Mouse (Mus musculus) A20 (cell line): ENCODE data around the gene Stil.

Experiments used
- DNase-seq: peaks from one replicate; pipeline ENCODE4 v3.0.0-alpha.2; 2011; ENCODE audit warnings: low read depth, low spot score

Stil gene

GRCm38 (mm10) chr4:115048190-115048589 lies 48.2 kb downstream of the Stil start:
- no peak for DNase-seq

- no peak for DNase-seq
Observed at GRCm38 (mm10) chr4:115051245-115051644, 51.3 kb downstream of the Stil start.

GRCm38 (mm10) chr4:115052343-115053005 lies 52.5 kb downstream of the Stil start:
- no peak for DNase-seq

- DNase-seq = no peak
Observed at GRCm38 (mm10) chr4:115055044-115055443, 55.1 kb downstream of the Stil start.

GRCm38 (mm10) chr4:115055691-115056090 lies 55.7 kb downstream of the Stil start:
- no peak for DNase-seq

- DNase-seq = no peak
Observed at GRCm38 (mm10) chr4:115056371-115056920, 56.5 kb downstream of the Stil start, which contains the start of gene Tal1. Gene Tal1, plus strand, starts transcription at chr4:115056426.

GRCm38 (mm10) chr4:115056921-115057673 lies 57.1 kb downstream of the Stil start:
- DNase-seq = no peak

GRCm38 (mm10) chr4:115057674-115058316 lies 57.8 kb downstream of the Stil start:
- no peak for DNase-seq

GRCm38 (mm10) chr4:115058317-115058761 lies 58.4 kb downstream of the Stil start:
- no peak for DNase-seq

- no peak for DNase-seq
Observed at GRCm38 (mm10) chr4:115058871-115059590, 59.1 kb downstream of the Stil start.

- DNase-seq = no peak
Observed at GRCm38 (mm10) chr4:115059871-115060270, 59.9 kb downstream of the Stil start.

GRCm38 (mm10) chr4:115060753-115061152 lies 60.8 kb downstream of the Stil start:
- DNase-seq = no peak

GRCm38 (mm10) chr4:115062540-115062874 lies 62.5 kb downstream of the Stil start:
- no peak for DNase-seq

- no peak for DNase-seq
Observed at GRCm38 (mm10) chr4:115062875-115063517, 63.0 kb downstream of the Stil start.

GRCm38 (mm10) chr4:115063518-115064239 lies 63.7 kb downstream of the Stil start:
- no peak for DNase-seq

- no peak for DNase-seq
Observed at GRCm38 (mm10) chr4:115071668-115072067, 71.7 kb downstream of the Stil start.

- DNase-seq = no peak
Observed at GRCm38 (mm10) chr4:115074789-115075188, 74.8 kb downstream of the Stil start.

GRCm38 (mm10) chr4:115075204-115075915 lies 75.4 kb downstream of the Stil start:
- no peak for DNase-seq

- DNase-seq = no peak
Observed at GRCm38 (mm10) chr4:115078892-115079820, 79.2 kb downstream of the Stil start.
